Mouse (Mus musculus): ENCODE measurements around the gene Diras2. TPM values are rescaled to one million over a fixed set of nuclear protein-coding genes. Genes with fewer than 3 reads are reported as not detected.

Diras2 gene
- total and polyA plus RNA-seq, 2 experiments from 2014 or later: 0.22 to 0.73 TPM

DNA sequence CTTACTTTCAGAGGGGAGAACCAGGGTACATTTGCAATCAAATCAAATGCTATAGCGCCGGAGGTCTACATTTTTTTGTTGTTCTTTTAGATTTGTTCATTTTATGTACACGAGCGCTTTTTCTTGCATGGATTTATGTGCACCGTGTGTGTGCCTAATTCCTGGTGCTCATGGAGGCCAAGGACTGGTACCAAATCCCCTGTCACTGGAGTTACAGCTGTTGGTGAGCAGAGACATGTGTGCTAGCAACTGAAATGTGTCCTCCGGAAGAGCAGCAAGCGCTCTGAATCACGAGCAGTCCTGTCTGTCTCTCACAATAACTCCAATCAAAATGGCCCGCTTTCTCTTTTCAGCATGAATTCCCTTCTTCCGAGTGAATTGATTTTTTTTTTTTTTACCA lies 55.8 kb downstream of the Diras2 start:
- Histone ChIP-seq H3K4me3 (ENCODE audit: low read depth, low read length) (no peak overlapping the region), H3K4me2 (ENCODE audit: low read depth, low read length) (no peak overlapping the region), H3K9ac (replicated peaks; ENCODE audit: low read depth, low read length) (no peak overlapping the region), H3K27ac (ENCODE audit: low read depth) (no peak overlapping the region), H3K27me3 (ENCODE audit: control insufficient read depth, insufficient read depth, low read length) (no peaks in the 10 kb centered on the region), H3K9me3 (replicated peaks; ENCODE audit: control insufficient read depth, low read length) (no peaks in the 10 kb centered on the region), H3K4me1 (ENCODE audit: control insufficient read depth, insufficient read depth) (no peaks in the 10 kb centered on the region), H3K36me3 (replicated peaks; ENCODE audit: control insufficient read depth, insufficient read depth, low read length) (no peaks in the 10 kb centered on the region)
- no peak for DNase-seq (ENCODE audit: low spot score)
- TF ChIP-seq CTCF (IDR thresholded peaks at IDR 0.05; ENCODE audit: low read depth): no peak
- no peak for ATAC-seq (ENCODE audit: insufficient read depth, low read depth)
- WGBS: 83% methylated on average over 10 of the region's 10 CpGs

DNA sequence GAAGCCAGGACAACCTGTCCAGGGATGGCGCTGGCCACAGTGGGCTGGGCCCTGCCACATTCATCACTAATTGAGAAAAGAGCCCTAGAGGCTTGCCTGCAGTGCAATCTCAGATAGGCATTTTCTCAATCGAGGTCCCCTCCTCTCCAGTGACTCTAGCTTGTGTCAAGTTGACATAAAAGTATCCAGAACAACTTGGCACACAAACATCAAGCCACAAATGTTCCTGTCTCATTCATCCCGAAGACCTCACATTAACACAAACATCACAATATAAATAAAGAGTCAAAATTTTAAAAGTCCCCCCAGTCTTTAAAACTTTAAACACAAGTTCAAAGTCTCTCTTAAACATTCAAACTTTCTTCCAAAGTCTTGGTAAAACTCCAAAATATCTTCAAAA lies 56.3 kb downstream of the Diras2 start:
- Histone ChIP-seq H3K4me3 (ENCODE audit: low read depth, low read length) (no peak overlapping the region), H3K27ac (ENCODE audit: low read depth) (no peak overlapping the region), H3K9me3 (replicated peaks; ENCODE audit: control insufficient read depth, low read length) (no peaks in the 10 kb centered on the region), H3K4me2 (ENCODE audit: low read depth, low read length) (no peak overlapping the region), H3K4me1 (ENCODE audit: control insufficient read depth, insufficient read depth) (no peaks in the 10 kb centered on the region), H3K36me3 (replicated peaks; ENCODE audit: control insufficient read depth, insufficient read depth, low read length) (no peaks in the 10 kb centered on the region), H3K9ac (replicated peaks; ENCODE audit: low read depth, low read length) (no peak overlapping the region), H3K27me3 (ENCODE audit: control insufficient read depth, insufficient read depth, low read length) (no peaks in the 10 kb centered on the region)
- DNase-seq (ENCODE audit: low spot score) (no peak), ATAC-seq (ENCODE audit: insufficient read depth, low read depth) (no peak)
- no peak for TF ChIP-seq CTCF (IDR thresholded peaks at IDR 0.05; ENCODE audit: low read depth)
- TF ChIP-seq EP300 (IDR thresholded peaks at IDR 0.05; ENCODE audit: low read depth): no peak
- WGBS: 75% methylated on average over 3 of the region's 3 CpGs

DNA sequence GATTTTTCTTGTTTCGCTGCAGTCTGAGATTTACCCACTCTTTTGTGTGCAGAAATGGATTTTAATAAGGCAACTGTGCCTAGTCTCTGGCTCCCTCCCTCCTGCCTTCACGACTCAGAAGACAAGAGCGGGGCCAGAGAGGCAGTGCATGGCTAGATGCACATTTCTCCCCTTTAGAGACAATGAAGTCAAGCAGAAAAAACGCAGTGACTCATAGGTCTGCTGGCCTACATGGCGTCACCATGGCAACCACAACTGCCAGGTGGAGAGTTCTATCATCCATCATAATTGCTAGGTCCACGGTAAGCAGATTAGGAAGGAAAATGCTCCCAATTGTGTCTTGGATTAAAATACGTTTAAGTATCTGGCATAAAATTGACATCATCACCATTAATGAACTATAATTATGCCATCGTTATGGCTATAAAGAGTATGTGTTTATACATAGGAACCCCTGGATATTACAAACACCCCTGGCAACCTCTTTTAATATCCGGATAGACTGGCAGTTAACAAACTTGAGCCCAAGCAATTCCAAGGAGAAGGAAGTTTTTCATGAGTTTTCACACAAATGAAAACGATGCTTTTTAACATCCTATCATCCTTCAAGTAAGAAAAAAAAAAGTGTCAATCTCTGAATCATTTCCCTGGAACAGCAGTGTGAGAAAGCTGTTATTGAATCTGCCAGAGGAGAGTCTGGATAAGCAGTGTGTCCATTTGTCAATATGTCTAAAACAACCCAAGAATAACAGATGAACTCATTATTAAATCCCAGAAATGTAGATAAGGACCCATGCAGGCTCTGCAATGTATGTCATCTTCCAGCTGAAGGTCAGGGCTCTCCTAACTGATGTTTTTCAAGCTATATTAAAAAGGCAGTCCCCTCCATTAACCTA lies 61.0 kb downstream of the Diras2 start:
- WGBS: 41% methylated on average over 10 of the region's 10 CpGs
- Histone ChIP-seq H3K9ac (replicated peaks; ENCODE audit: low read depth, low read length) (no peak overlapping the region), H3K4me2 (ENCODE audit: low read depth, low read length) (no peak overlapping the region), H3K27me3 (ENCODE audit: control insufficient read depth, insufficient read depth, low read length) (no peaks in the 10 kb centered on the region), H3K9me3 (replicated peaks; ENCODE audit: control insufficient read depth, low read length) (no peaks in the 10 kb centered on the region), H3K4me1 (ENCODE audit: control insufficient read depth, insufficient read depth) (no peaks in the 10 kb centered on the region), H3K36me3 (replicated peaks; ENCODE audit: control insufficient read depth, insufficient read depth, low read length) (no peaks in the 10 kb centered on the region), H3K27ac (ENCODE audit: low read depth) (no peak overlapping the region), H3K4me3 (ENCODE audit: low read depth, low read length) (no peak overlapping the region)
- DNase-seq (ENCODE audit: low spot score) (no peak), ATAC-seq (ENCODE audit: insufficient read depth, low read depth) (no peak; the same call in 1 of the 2 replicates)
- TF ChIP-seq CTCF (IDR thresholded peaks at IDR 0.05; ENCODE audit: low read depth) (no peak), EP300 (IDR thresholded peaks at IDR 0.05; ENCODE audit: low read depth) (no peak)

DNA sequence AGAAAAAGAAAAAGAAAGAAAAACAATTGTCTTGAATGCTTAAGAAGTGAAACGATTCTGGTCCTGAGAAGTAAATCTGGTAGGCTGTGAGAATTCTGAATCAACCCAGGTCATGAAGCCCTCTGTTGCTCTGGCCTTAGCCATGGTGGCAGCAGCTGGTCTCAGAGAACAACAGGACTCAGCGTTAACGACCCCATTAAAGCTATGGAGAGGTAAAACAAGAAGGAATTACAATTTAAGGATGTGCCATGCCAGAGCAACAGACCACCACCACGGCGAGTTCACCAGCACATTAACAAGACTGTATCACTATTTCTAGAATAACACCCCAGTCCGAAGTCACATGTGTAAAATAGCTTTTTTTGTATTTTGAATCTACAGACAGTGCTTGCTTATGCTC lies 65.9 kb downstream of the Diras2 start:
- no peak for DNase-seq (ENCODE audit: low spot score)

DNA sequence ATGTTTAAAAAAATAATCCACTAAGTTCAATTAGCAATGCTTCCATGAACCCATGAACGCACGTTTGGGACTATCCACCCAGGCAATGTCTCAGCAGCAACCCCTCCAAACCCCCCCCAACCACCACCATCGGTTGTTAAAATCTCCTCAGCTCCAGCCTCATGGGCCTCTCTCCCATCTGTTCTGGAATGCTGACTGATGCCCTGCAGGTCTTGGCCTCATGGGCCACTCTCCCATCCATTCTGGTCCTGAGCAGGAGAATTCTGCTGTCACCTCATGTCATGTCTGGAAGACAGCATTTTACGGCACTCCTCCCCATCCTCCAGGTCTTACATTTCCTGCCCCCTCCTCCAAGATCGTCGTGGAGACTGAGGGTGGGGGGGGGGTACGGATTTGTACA lies 71.1 kb downstream of the Diras2 start:
- H3K27ac ChIP-seq (ENCODE audit: low read depth): no peak overlapping the region
- ATAC-seq (ENCODE audit: insufficient read depth, low read depth): no peak
- H3K36me3 ChIP-seq (replicated peaks; ENCODE audit: control insufficient read depth, insufficient read depth, low read length): no peaks in the 10 kb centered on the region
- H3K27me3 ChIP-seq (ENCODE audit: control insufficient read depth, insufficient read depth, low read length): no peaks in the 10 kb centered on the region
- WGBS: 70% methylated on average over 7 of the region's 7 CpGs
- H3K9me3 ChIP-seq (replicated peaks; ENCODE audit: control insufficient read depth, low read length): 0 out of 2 replicates have a peak, but pooled peaks cover 3% of the 10 kb centered on the region
- H3K4me1 ChIP-seq (ENCODE audit: control insufficient read depth, insufficient read depth): no peaks in the 10 kb centered on the region
- no peak for DNase-seq (ENCODE audit: low spot score)
- H3K9ac ChIP-seq (replicated peaks; ENCODE audit: low read depth, low read length): no peak overlapping the region
- TF ChIP-seq EP300 (IDR thresholded peaks at IDR 0.05; ENCODE audit: low read depth) (no peak), CTCF (IDR thresholded peaks at IDR 0.05; ENCODE audit: low read depth) (no peak)
- H3K4me2 ChIP-seq (ENCODE audit: low read depth, low read length): no peak overlapping the region
- no peak overlapping the region for H3K4me3 ChIP-seq (ENCODE audit: low read depth, low read length)

More for the DNA sequence above, 65.9 kb downstream of the Diras2 start:
- no peak overlapping the region for H3K9ac ChIP-seq (replicated peaks; ENCODE audit: low read depth, low read length)
- WGBS: 74% methylated on average over 6 of the region's 6 CpGs
- H3K36me3 ChIP-seq (replicated peaks; ENCODE audit: control insufficient read depth, insufficient read depth, low read length): no peaks in the 10 kb centered on the region
- 0 out of 2 replicates have a peak, but pooled peaks cover 3% of the 10 kb centered on the region for H3K9me3 ChIP-seq (replicated peaks; ENCODE audit: control insufficient read depth, low read length)
- TF ChIP-seq EP300 (IDR thresholded peaks at IDR 0.05; ENCODE audit: low read depth): no peak
- no peak overlapping the region for H3K4me2 ChIP-seq (ENCODE audit: low read depth, low read length)
- H3K4me1 ChIP-seq (ENCODE audit: control insufficient read depth, insufficient read depth): no peaks in the 10 kb centered on the region
- no peak overlapping the region for H3K27ac ChIP-seq (ENCODE audit: low read depth)
- no peak for ATAC-seq (ENCODE audit: insufficient read depth, low read depth)
- H3K27me3 ChIP-seq (ENCODE audit: control insufficient read depth, insufficient read depth, low read length): no peaks in the 10 kb centered on the region
- H3K4me3 ChIP-seq (ENCODE audit: low read depth, low read length): no peak overlapping the region
